Mouse (Mus musculus): Measurements from ENCODE around the gene Eif2a.
"Not testable (repeated sequence)": the region's sequence is repeated elsewhere in the genome, so short reads cannot be mapped to it uniquely, and the experiment has no call there.

The Eif2a gene

GRCm38 (mm10) chr3:58519536-58519935 lies 6.1 kb upstream of the Eif2a start:
- intact Hi-C loops (cut with DNase I), result no loop called here

GRCm38 (mm10) chr3:58520286-58520685 lies 5.3 kb upstream of the Eif2a start:
- intact Hi-C loops (cut with DNase I), result no loop called here

- intact Hi-C loops (cut with DNase I), result no loop called here
These were observed 4.3 kb upstream of the Eif2a start for GRCm38 (mm10) chr3:58521361-58521760.

- intact Hi-C loops (cut with DNase I), result no loop called here
These were observed 2.2 kb upstream of the Eif2a start for GRCm38 (mm10) chr3:58523386-58523785.

- intact Hi-C loops (cut with DNase I), result no loop called here
These were observed 1.4 kb upstream of the Eif2a start for GRCm38 (mm10) chr3:58524246-58524645.

GRCm38 (mm10) chr3:58525166-58525565 lies 455 bp upstream of the Eif2a start:
- intact Hi-C loops (cut with DNase I), result loop anchor here (5.0 kb wide), 2 partner anchors 57 to 107 kb away; no protein-coding TSS in a partner anchor

- intact Hi-C loops (cut with DNase I), result loop anchor here (5.0 kb wide), 2 partner anchors 56 to 106 kb away; no protein-coding TSS in a partner anchor
These were observed 752 bp downstream of the Eif2a start for GRCm38 (mm10) chr3:58526408-58526737.

GRCm38 (mm10) chr3:58536573-58536972 lies 11.0 kb downstream of the Eif2a start:
- intact Hi-C loops (cut with DNase I), result no loop called here

GRCm38 (mm10) chr3:58552001-58552811 lies 26.6 kb downstream of the Eif2a start:
- intact Hi-C loops (cut with DNase I), result no loop called here

- intact Hi-C loops (cut with DNase I), result no loop called here
These were observed 31.0 kb downstream of the Eif2a start for GRCm38 (mm10) chr3:58556649-58557048.

- intact Hi-C loops (cut with DNase I), result no loop called here
These were observed 34.3 kb downstream of the Eif2a start for GRCm38 (mm10) chr3:58559887-58560286.

- intact Hi-C loops (cut with DNase I), result no loop called here
These were observed 35.8 kb downstream of the Eif2a start for GRCm38 (mm10) chr3:58561437-58561836.

GRCm38 (mm10) chr3:58570821-58571220 lies 45.2 kb downstream of the Eif2a start:
- intact Hi-C loops (cut with DNase I), result no loop called here

GRCm38 (mm10) chr3:58576137-58577066 lies 50.8 kb downstream of the Eif2a start, which contains the start of gene Selenot:
Gene Selenot (plus strand): TSS chr3:58576636.
- intact Hi-C loops (cut with DNase I), result loop anchor here (5.0 kb wide), 1 partner anchor 159 kb away; no protein-coding TSS in a partner anchor

GRCm38 (mm10) chr3:58577067-58577503 lies 51.5 kb downstream of the Eif2a start:
- intact Hi-C loops (cut with DNase I), result loop anchor here (5.0 kb wide), 1 partner anchor 160 kb away; no protein-coding TSS in a partner anchor

GRCm38 (mm10) chr3:58577506-58578050 lies 52.0 kb downstream of the Eif2a start:
- intact Hi-C loops (cut with DNase I), result loop anchor here (5.0 kb wide), 1 partner anchor 160 kb away; no protein-coding TSS in a partner anchor

- intact Hi-C loops (cut with DNase I), result loop anchor here (5.0 kb wide), 1 partner anchor 54 kb away; the partner anchor contains the start of genes Eif2a and Serp1
These were observed 55.9 kb downstream of the Eif2a start for GRCm38 (mm10) chr3:58581530-58581929.

GRCm38 (mm10) chr3:58582297-58582696 lies 56.7 kb downstream of the Eif2a start:
- intact Hi-C loops (cut with DNase I), result loop anchor here (5.0 kb wide), 1 partner anchor 55 kb away; the partner anchor contains the start of genes Eif2a and Serp1

- intact Hi-C loops (cut with DNase I), result loop anchor here (5.0 kb wide), 1 partner anchor 56 kb away; the partner anchor contains the start of genes Eif2a and Serp1
These were observed 57.3 kb downstream of the Eif2a start for GRCm38 (mm10) chr3:58582788-58583426.

- intact Hi-C loops (cut with DNase I), result not testable (repeated sequence)
These were observed 64.9 kb downstream of the Eif2a start for GRCm38 (mm10) chr3:58590544-58590943.

- intact Hi-C loops (cut with DNase I), result not testable (repeated sequence)
These were observed 67.0 kb downstream of the Eif2a start for GRCm38 (mm10) chr3:58592666-58593065.
